Mouse (Mus musculus) myocyte (in vitro differentiated cells): ENCODE measurements at regions not wholly inside any gene's neighbourhood (a gene's known extent, or its start where the extent isn't known, plus 50 kb on each side); places are given as distances from the start of the nearest gene placed in this dataset.

Experiments used
- CEBPB ChIP-seq: IDR thresholded peaks from 2 replicates; pipeline ENCODE4 v1.6.1; 2011; ENCODE audit warnings: mild to moderate bottlenecking, moderate library complexity; ENCODE audit not compliant: poor library complexity, insufficient read depth, severe bottlenecking
- E2F4 ChIP-seq: IDR thresholded peaks from one replicate; pipeline ENCODE4 v1.6.1; 2011; ENCODE audit warnings: mild to moderate bottlenecking, control low read depth, moderate library complexity; ENCODE audit not compliant: insufficient read depth
- MAX ChIP-seq: IDR thresholded peaks from one replicate; pipeline ENCODE4 v1.6.1; 2011; ENCODE audit warnings: low read depth, mild to moderate bottlenecking, control low read depth
- MYOD1 ChIP-seq, 3 experiments: IDR thresholded peaks; one replicate each; pipeline ENCODE4 v1.6.1; 2011; ENCODE audit warnings: control low read depth in 2 of 3, low read depth in 2 of 3, mild to moderate bottlenecking in 2 of 3, moderate library complexity in 1 of 3; ENCODE audit not compliant: insufficient read length in 2 of 3, control insufficient read depth in 1 of 3
- POLR2A ChIP-seq: IDR thresholded peaks from one replicate; pipeline ENCODE4 v1.6.1; 2011; ENCODE audit warnings: low read depth, mild to moderate bottlenecking, control low read depth, moderate library complexity; ENCODE audit not compliant: insufficient read length
- POLR2AphosphoS2 ChIP-seq: IDR thresholded peaks from one replicate; pipeline ENCODE4 v1.6.1; 2011; ENCODE audit warnings: low read depth, control low read depth; ENCODE audit not compliant: insufficient read length
- REST ChIP-seq: IDR thresholded peaks from one replicate; pipeline ENCODE4 v1.6.1; 2011; ENCODE audit warnings: mild to moderate bottlenecking, control low read depth, moderate library complexity; ENCODE audit not compliant: insufficient read depth, insufficient read length
- TCF12 ChIP-seq: IDR thresholded peaks from one replicate; pipeline ENCODE4 v1.6.1; 2011; ENCODE audit warnings: mild to moderate bottlenecking, control low read depth; ENCODE audit not compliant: poor library complexity, insufficient read depth, severe bottlenecking
- TCF3 ChIP-seq: IDR thresholded peaks from one replicate; pipeline ENCODE4 v1.6.1; 2011; ENCODE audit warnings: low read depth, control low read depth; ENCODE audit not compliant: insufficient read length
- USF1 ChIP-seq: IDR thresholded peaks from one replicate; pipeline ENCODE4 v1.6.1; 2011; ENCODE audit warnings: low read depth, mild to moderate bottlenecking, control low read depth, moderate library complexity

- TF ChIP-seq E2F4 (no peak), POLR2A (no peak), MAX (no peak), TCF12 (no peak), TCF3 (no peak), CEBPB (no peak), USF1 (no peak), POLR2AphosphoS2 (no peak), MYOD1 (IDR thresholded peaks at IDR 0.05; ENCODE audit: control insufficient read depth in 1 of 3, insufficient read length in 2 of 3, low read depth in 2 of 3) (no peak), REST (no peak)
Observed at GRCm38 (mm10) chr6:4415206-4415605, 89.4 kb upstream of the Col1a2 start.
